Mouse (Mus musculus) lung, postnatal 25 days (tissue): Measurements from ENCODE around the gene Ces2e.
"Not testable (repeated sequence)": the region's sequence is repeated elsewhere in the genome, so short reads cannot be mapped to it uniquely, and the experiment has no call there.

Source experiments
- DNase-seq: peaks from one replicate; pipeline ENCODE4 v3.0.0; 2022; ENCODE audit warnings: low spot score

Gene Ces2e

DNA sequence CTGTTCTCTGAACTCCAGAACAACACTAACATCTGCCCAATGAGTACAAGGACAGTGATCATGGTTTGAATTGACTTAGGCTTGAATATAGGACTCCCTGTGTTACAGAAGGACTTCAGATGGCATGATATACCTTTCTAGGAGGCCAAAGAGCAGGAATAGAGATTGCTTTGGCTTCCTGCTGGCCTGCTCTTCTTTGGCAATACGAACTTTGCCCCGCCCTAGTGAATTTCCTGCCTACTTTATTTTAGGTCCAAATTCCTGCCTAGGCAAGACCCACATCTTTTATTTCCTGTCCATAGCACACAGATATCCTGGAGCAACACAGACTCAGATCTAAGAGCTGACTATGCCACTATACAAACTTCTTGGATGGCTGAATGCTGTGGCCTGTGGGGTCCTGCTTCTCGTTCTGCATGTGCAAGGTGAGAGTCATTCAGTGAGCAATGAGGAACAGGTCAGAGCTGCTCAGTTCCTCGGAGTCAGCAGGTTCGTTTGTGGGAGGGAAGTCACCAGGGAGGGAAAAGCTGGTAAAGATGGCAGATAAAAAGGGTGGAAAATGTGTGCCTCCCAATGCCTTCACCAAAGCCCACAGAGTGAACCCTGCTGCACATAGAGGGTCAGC lies at the start of gene Ces2e:
Ces2e (plus strand) TSS at position 289 of the 625 bp plus-strand sequence.
- DNase-seq = peak; percentile 10

DNA sequence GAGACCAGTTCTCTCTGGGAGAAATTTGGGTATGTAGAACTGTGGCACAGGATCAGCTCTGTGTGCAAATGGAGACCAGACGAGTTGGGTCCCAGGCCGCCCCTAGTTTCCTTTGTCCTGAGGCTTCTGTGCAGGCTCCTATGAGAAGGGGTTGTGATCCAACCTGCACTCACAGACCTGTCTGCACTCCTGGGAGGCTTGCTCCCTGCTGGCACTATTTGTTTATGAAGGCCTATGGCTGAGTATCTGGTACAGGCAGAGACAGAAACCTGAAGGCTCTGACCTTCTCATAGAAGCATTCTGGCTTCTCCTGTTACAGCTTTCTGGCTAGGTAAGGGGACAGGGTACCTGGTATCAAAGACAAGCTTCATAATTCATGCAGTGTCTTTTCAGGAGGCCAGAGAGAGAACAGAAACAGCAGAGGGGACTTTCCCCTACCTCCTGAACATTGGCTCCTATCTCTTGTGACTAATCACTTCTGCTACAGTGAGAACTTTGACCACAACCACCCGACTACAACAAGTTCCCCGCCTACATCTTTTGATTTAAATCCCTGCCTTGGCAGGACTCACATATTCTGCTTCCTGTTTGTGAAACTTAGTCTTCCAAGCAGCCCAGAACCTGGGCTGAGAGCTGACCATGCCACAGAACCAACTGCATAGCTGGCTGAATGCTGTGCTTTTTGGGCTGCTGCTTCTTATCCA lies 39.7 kb upstream of the Ces2e start:
- DNase-seq = not testable (repeated sequence)

DNA sequence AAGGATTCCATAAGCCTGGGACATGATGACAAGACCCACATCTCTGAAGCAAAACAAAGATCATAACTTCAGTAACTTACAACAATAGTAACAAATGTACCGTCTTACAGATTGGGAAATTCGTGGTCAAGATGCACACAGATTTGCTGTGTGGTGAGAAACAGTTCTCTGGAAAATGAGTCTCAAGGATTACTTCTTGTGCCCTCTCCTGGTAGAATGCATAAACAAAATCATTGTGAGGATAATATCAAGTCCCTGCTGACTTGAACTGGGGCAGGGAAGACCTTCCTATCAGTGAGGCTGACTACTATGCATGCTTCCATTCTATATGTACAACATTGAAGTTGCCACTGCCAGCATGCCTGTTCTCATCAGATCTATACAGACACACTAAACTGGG lies 24.3 kb upstream of the Ces2e start:
- DNase-seq = no peak

DNA sequence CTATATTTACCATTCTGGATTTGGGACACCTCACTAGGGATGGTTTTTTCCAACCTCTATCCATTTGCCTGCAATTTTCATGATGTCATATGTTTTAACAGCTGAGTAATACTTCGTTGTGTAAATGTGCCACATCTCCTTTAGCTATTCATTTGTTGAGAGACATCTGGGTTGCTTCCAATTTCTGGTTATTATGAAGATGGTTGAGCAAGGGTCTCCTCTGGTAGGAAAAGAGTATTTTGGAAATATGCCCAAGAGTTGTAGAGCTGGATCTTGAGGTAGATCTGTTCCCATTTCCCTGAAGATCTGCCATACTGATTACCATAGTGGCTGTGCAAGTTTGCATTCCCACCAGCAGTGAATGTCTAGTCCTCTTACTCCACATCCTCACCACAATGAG lies 18.9 kb upstream of the Ces2e start:
- no peak for DNase-seq

DNA sequence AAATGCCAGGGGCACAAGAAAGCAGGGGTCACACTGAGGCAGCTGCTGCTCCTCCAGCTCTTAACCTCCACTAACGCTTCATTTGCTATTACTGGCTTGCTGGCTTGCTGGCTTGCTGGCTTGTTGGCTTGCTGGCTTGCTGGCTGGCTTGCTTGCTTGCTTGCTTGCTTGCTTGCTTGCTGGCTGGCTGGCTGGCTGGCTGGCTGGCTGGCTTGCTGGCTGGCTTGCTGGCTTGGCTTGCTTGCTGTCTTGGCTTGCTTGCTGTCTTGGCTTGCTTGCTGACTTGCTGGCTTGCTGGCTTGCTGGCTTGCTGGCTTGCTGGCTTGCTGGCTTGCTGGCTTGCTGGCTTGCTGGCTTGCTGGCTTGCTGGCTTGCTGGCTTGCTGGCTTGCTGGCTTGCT lies 17.0 kb upstream of the Ces2e start:
- peak; percentile 33 for DNase-seq

DNA sequence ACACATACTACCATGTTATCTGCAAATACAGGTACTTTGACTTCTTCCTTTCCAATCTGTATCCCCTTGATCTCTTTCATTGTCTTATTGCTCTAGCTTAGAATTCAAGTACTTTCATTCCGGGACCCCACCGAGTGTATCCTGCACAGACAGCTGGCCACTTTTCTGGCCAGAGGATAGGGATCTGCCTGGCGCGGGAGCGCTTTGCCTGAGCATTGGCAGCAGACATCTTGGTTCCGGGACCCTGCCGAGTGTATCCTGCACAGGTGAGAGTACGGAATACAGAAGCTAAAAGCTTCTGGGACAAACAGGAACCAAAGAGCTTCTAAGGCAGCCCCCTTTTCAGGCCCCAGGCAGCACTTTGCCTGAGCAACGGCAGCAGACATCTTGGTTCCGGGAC lies 16.4 kb upstream of the Ces2e start:
- not testable (repeated sequence) for DNase-seq

DNA sequence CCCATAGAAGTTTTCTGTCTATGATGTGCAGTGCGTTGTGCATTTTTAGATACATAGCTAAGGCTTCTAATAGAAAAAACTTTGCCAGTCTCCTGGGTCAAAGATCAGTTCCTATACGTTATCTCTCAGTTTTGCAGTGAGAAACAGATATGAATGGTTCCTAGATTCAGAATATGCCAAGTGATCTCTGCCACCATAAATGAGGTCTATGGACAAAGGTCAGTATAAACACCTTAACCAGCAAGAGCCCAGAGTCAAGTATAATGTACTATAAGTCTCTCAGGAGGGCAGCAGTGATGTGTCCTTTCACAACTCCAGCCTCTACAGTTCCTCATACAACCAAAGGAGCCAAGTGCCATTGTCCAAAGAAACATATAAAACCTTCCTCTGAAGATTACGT lies 1.2 kb downstream of the Ces2e start:
- DNase-seq = no peak

DNA sequence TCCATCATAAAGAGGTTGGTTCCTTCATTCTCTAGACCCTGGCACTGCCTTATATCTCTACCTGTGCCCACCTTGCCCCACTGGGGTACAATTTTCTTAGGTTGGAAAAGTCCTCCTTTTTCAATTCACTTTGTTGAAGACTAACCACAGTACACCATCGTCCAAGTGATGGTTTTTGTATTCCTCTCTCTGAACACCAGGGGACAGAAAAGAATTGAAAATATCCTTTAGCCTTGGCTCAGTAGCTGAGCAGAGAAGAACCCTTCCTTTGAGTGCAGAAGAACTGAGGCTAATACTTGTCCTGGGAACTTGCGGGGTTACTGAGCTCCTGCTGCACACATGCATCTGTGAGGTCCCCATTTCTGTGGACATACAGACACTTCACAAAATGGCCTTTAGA lies 18.6 kb downstream of the Ces2e start:
- no peak for DNase-seq

DNA sequence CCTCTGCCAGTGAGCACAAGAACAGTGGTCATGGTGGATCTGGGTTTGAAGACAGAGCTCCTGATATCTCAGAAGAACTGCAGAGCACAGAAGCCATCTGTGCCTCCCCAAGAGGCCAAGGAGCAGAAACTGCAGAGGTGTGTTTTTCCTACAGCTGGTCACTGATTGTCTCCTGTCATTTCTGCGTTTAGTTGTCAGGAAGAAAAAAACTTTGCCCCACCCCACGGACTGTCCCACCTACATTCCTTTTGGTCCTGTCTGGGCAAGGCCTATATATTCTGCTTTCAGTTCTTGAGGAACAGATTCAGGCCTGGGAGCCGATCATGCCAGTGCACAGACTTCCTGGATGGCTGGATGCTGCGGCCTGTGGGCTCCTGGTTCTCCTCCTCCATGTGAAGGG lies 21.0 kb downstream of the Ces2e start, which contains the start of gene Ces2f:
Ces2f (plus strand) TSS at position 301 of the 400 bp plus-strand sequence.
- DNase-seq = no peak

DNA sequence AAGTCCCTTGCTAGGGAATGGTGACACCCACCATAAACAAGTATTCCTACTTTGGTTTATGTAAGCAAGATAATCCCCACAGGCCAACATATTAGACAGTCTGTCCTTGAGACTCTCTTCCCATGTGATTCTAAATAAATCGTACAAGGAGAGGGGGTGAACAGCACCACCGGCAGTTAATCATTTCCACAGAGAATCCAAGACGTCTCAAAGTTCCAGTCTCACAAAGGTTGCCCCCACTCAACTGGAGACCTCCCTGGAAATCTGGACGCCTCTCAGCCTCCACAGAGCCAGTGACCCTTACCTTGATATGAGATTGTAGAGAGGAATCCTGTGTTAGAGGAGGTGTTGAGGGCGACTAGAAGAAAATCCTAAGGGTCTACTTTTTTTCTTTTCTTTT lies 23.0 kb downstream of the Ces2e start:
- no peak for DNase-seq

DNA sequence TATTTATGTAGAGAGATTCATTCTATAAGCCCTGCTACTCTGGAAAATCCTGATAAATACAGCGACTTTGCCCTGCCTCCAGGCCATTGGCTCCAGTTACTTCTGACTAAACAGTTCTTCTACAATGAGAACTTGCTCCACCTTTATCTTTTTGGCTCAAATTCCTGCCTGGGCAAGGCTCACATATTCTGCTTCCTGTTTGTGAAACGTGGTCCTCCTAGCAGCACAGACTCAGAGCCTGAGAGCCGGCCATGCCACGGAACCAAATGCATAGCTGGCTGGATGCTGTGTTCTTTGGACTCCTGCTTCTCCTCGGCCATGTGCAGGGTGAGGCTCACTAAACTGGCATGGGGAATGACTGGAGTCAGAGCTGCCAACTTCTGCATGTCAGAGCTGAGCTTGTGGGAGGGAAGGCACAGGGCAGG lies 35.5 kb downstream of the Ces2e start, which contains the start of gene Ces2g:
Ces2g (plus strand) TSS at position 182 of the 425 bp plus-strand sequence.
- peak; percentile 62 for DNase-seq

DNA sequence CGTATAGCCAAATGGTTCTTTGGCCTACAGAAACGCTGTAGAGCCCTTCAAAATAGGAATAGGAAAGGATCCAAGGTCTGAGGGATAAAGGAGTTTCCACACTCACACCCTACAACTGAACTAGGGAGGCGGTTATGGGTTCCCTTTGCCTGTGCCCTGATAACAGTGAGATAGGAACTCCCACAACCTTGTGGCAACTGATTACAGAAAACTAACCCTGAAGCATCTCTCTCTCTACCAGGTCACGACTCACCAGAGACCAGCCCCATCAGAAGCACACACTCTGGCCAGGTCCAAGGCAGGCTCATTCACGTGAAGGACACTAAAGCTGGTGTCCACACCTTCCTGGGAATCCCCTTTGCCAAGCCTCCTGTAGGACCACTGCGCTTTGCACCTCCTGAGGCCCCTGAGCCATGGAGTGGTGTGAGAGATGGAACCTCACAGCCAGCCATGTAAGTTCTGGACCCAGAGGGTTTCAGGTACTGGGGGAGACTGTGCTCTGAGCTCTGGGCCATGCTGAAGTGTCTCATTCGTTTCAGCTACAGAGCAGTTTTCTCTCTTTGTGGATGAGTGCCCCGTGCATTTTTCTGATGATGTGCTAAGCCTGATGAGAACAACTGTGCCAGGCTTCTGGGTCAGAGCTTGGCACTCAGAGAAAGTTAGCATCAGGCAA lies 36.3 kb downstream of the Ces2e start:
- DNase-seq = no peak

DNA sequence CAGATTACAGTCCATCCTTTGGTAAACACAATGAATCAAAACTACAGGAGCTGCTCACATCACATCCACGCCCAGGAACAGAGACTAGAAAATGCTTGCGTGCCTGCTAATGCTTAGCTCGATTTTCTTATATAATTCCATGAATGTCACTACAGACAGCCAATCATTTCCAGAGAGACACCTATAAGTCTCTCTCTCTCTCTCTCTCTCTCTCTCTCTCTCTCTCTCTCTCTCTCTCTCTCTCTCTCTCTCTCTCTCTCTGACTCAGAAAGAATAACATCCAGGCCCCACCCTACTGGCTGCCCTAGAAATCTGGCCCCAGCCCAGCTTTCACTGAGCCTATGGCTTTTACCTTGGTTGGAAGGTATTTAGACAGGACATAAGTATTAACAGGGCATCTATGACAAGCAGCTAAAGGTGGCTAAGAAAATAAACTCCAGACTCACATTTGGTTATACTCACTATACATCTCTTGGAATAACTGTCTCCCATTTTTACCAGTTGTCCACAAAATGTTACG lies 37.4 kb downstream of the Ces2e start:
- DNase-seq = no peak

DNA sequence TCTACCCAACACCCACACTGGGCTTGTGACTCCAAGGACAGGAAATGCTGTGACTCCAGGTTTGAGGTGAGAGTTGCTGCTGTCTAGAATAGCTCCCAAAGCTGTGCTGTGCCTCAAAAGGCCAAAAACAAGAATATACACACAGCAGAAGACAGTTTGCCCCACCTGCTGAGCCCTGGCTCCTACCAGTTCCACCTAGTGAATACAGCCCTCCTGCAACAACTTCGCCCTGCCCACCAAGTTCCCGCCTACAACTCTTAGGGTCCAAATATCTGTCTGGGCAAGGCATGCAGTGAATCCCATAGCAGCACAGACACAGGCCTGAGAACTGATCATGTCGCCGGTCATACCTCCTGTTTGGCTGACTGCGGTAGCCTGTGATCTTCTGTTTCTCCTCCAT lies 58.1 kb downstream of the Ces2e start:
- DNase-seq = no peak
